Mouse (Mus musculus) lung, adult 2 months (tissue): ENCODE results near the gene Padi3. TPM values are rescaled to one million over a fixed set of nuclear protein-coding genes. Genes with fewer than 3 reads are reported as not detected.
A peak's percentile ranks its signal among the peaks of the same experiment; 100 is the strongest.

Source experiments
- DNase-seq: peaks from one replicate; pipeline ENCODE4 v3.0.0; 2022
- H3K4me1 ChIP-seq: fragments of 200-500 bp; 2 replicates; pipeline ENCODE4 v1.6.1; 2011; ENCODE audit warnings: low read length; ENCODE audit not compliant: control insufficient read depth, insufficient read depth
- H3K4me3 ChIP-seq: fragments of 200-500 bp; replicated peaks from 2 replicates; pipeline ENCODE3; 2011; ENCODE audit warnings: low read depth, mild to moderate bottlenecking, control low read depth, low read length; ENCODE audit errors: extremely low read depth
- CTCF ChIP-seq: fragments of 200-500 bp; IDR thresholded peaks from 2 replicates; pipeline ENCODE4 v1.5.1; 2011; ENCODE audit warnings: mild to moderate bottlenecking, low read length, control low read depth; ENCODE audit not compliant: insufficient read depth
- POLR2A ChIP-seq: fragments of 200-500 bp; IDR thresholded peaks from 2 replicates; pipeline ENCODE4 v1.6.1; 2011; ENCODE audit warnings: low read depth, mild to moderate bottlenecking, control low read depth, low read length, borderline replicate concordance; ENCODE audit errors: extremely low read depth
- WGBS: fragments of 180-500 bp; shearing (Covaris S2); methylation state at CpG from one replicate; pipeline ENCODE4 v1.1.7; 2018; 5-methylcytosine and 5-hydroxymethylcytosine counted together
- polyA plus RNA-seq: library from polyadenylated mRNA; depleted of rRNA; stranded (reverse); fragments of >200 nt; gene quantifications from 2 replicates; pipeline ENCODE4 v1.2.3, GENCODE M21; 2012

The Padi3 gene
- polyA plus RNA-seq, 1 experiment, result 0.21 TPM

- DNase-seq, result no peak
- Histone ChIP-seq H3K4me3 (no peak overlapping the region), H3K4me1 (no peaks in the 10 kb centered on the region)
- 60% methylated on average over 3 of the region's 3 CpGs for WGBS
- TF ChIP-seq CTCF (no peak), POLR2A (no peak)
Observed at GRCm38 (mm10) chr4:140796786-140797185, 13.7 kb downstream of the Padi3 start.

DNA sequence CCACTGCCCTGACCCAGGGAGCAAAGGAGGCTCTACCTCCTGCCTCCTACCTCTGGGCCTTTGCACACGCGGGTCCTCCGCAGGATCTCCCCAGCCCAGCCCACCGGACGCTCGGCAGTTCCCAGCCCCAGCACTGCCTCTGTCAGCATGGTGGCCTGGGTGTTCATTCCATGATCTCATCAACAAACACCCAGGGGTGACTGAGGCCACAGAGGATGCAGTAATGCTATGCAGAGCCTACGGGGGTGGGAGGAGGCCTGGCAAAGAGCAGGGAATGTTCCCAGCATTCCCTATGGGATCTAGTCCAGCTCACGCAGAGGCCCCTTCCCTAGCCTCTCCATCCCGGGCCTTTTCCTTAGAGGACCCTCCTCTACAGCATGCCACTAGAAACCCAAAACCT, 15.8 kb downstream of the Padi3 start:
- no peak for DNase-seq
- WGBS, result 74% methylated on average over 9 of the region's 9 CpGs
- TF ChIP-seq CTCF, result no peak
- TF ChIP-seq POLR2A, result no peak

DNA sequence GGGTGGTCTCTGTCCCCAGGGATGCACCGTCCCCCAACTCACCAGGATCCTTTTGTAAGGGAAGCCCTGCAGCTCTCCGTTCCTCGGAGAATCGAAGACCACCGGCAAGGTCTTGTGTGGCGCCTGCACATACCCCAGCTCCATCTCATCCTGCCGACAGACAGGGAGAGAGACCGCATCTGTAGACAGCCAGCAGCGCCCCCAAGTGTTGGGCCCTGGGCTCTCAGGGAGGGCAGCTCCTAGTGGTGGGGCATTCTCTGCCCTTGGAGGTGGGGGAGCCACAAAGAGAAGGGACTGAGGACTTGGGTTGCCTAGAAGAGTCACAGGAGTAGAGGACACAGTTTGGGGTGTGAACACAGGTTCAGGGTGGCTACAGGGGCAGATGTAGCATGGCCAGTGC, 16.7 kb downstream of the Padi3 start:
- WGBS, result 72% methylated on average over 9 of the region's 9 CpGs
- no peaks in the 10 kb centered on the region; the same call in 1 of the 2 replicates for H3K4me1 ChIP-seq
- H3K4me3 ChIP-seq, result no peak overlapping the region
- TF ChIP-seq CTCF, result 0 out of 2 replicates have a peak, but pooled peaks have one; percentile 25
- no peak for TF ChIP-seq POLR2A
- DNase-seq, result no peak

More for the DNA sequence above, 15.8 kb downstream of the Padi3 start:
- Histone ChIP-seq H3K4me1 (no peaks in the 10 kb centered on the region), H3K4me3 (no peak overlapping the region)

- Histone ChIP-seq H3K4me3 (no peak overlapping the region), H3K4me1 (no peaks in the 10 kb centered on the region; the same call in 1 of the 2 replicates)
- WGBS, result 77% methylated on average over 7 of the region's 7 CpGs
- no peak for TF ChIP-seq CTCF
- TF ChIP-seq POLR2A, result no peak
- no peak for DNase-seq
Observed at GRCm38 (mm10) chr4:140792584-140792983, 17.9 kb downstream of the Padi3 start.

GRCm38 (mm10) chr4:140791071-140791470, 19.4 kb downstream of the Padi3 start:
- Histone ChIP-seq H3K4me3 (no peak overlapping the region), H3K4me1 (no peaks in the 10 kb centered on the region; the same call in 1 of the 2 replicates)
- no peak for DNase-seq
- TF ChIP-seq POLR2A, result no peak
- no peak for TF ChIP-seq CTCF
- 76% methylated on average over 16 of the region's 16 CpGs for WGBS

DNA sequence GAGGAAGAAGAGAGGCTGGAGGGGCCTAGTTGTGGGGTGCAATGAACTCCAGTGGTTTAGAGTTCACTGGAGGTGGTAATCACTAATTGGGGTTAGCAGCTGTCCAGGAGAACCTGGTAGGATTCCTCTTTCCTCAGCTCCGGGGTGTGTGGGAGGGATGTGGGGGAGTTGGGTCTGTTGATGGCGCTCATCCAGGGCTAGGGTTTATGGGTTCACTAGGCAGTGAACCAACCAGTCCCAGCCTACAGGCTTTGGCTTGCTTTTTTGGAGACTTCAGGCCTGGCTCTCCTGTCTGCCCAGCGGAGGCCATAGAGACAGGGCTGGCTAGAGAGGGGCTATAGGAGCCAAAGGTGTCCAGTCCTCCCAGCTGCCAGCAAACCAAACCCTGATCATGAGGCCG, 20.5 kb downstream of the Padi3 start:
- no peak overlapping the region for H3K4me3 ChIP-seq
- DNase-seq, result no peak
- H3K4me1 ChIP-seq, result no peaks in the 10 kb centered on the region; the same call in 1 of the 2 replicates
- TF ChIP-seq CTCF (no peak), POLR2A (no peak)
- 85% methylated on average over 4 of the region's 4 CpGs for WGBS

GRCm38 (mm10) chr4:140788983-140789382, 21.5 kb downstream of the Padi3 start:
- Histone ChIP-seq H3K4me3 (no peak overlapping the region), H3K4me1 (no peaks in the 10 kb centered on the region; the same call in 1 of the 2 replicates)
- TF ChIP-seq CTCF (peak; percentile 89), POLR2A (no peak)
- 57% methylated on average over 6 of the region's 6 CpGs for WGBS
- peak; percentile 62 for DNase-seq

GRCm38 (mm10) chr4:140788264-140788663, 22.2 kb downstream of the Padi3 start:
- Histone ChIP-seq H3K4me3 (no peak overlapping the region), H3K4me1 (no peaks in the 10 kb centered on the region; the same call in 1 of the 2 replicates)
- TF ChIP-seq POLR2A (no peak), CTCF (no peak)
- 75% methylated on average over 6 of the region's 6 CpGs for WGBS
- DNase-seq, result no peak

GRCm38 (mm10) chr4:140787414-140787813, 23.0 kb downstream of the Padi3 start:
- TF ChIP-seq CTCF, result no peak
- TF ChIP-seq POLR2A, result no peak
- Histone ChIP-seq H3K4me3 (no peak overlapping the region), H3K4me1 (no peaks in the 10 kb centered on the region; the same call in 1 of the 2 replicates)
- 25% methylated on average over 4 of the region's 4 CpGs for WGBS
- DNase-seq, result peak; percentile 27

- H3K4me3 ChIP-seq, result no peak overlapping the region
Observed at GRCm38 (mm10) chr4:140785217-140785616, 25.2 kb downstream of the Padi3 start.

More at GRCm38 (mm10) chr4:140785217-140785616, 25.2 kb downstream of the Padi3 start:
- H3K4me1 ChIP-seq, result no peaks in the 10 kb centered on the region; the same call in 1 of the 2 replicates
- 80% methylated on average over 5 of the region's 5 CpGs for WGBS
- DNase-seq, result no peak
- TF ChIP-seq CTCF (no peak), POLR2A (no peak)
